Mouse (Mus musculus): ENCODE measurements at regions not wholly inside any gene's neighbourhood (a gene's known extent, or its start where the extent isn't known, plus 50 kb on each side); places are given as distances from the start of the nearest gene placed in this dataset.
A peak's percentile ranks its signal among the peaks of the same experiment; 100 is the strongest.

DNA sequence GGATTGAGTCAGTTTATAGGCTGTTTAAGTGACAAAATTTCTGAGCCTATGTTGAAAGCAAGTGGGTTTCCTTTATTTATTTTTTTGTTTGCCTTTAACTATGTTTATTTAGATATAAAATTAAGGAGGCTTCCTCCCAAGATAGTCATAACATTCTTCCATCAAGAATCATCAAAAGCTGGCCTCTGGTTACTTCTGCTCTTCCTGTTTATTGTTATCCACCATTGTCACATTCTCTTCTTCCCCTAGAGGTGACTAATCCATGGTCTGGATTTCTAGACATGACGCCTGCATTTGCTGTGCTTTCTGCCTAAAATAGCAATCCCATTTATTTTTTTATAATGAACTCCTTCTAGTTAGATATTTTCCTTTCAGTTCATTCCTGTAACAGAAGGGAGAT is 259.3 kb upstream of the Gm21798 start:
- Histone ChIP-seq H3K9me3 (ENCODE audit: low read length) (no peaks in the 10 kb centered on the region), H3K9ac (replicated peaks; ENCODE audit: low read length) (no peak overlapping the region), H3K4me1 (ENCODE audit: insufficient read depth, low read length) (no peaks in the 10 kb centered on the region), H3K27ac (no peak overlapping the region), H3K36me3 (ENCODE audit: insufficient read depth, low read length) (no peaks in the 10 kb centered on the region), H3K4me2 (ENCODE audit: low read depth, low read length) (no peak overlapping the region), H3K27me3 (ENCODE audit: insufficient read depth, low read length) (no peaks in the 10 kb centered on the region), H3K4me3 (ENCODE audit: low read length) (no peak overlapping the region)
- WGBS: 71% methylated on average over 1 of the region's 1 CpGs
- no peak for TF ChIP-seq CTCF (IDR thresholded peaks at IDR 0.05; ENCODE audit: low read depth)
- no peak for DNase-seq (ENCODE audit: low spot score)
- ATAC-seq: no peak

DNA sequence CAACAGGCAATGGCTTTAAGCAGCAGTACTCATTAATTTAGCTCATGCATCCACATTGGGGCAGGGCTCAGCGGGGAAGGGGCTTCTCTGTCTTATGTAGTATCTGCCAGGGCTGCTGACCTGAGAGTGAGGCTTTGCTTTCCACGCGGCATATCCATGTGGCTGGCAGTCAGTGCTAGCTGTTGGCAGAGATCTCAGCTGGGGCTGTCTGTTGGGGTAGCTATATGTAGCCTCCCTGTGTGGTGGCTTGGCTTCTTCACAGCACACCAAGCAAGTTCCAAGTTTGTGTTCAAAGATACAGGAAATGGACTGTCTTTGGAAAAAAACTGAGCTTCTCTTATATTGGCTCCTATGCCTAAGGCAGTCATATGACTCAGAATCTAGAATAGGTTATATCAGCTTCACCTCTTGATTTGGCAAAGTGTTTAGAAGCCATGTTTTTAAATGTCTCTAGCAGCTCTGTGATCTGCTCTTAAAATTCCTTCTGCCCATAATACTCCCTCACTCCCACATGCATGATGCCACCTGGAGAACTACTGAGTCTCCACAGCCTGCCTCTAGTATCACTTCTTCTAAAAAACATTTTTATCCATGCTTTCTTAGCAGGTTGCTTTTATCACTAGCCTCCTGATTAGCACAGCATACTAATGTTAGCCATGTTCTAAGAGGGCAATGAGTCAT is 254.9 kb upstream of the Gm21798 start:
- Histone ChIP-seq H3K9ac (replicated peaks; ENCODE audit: low read length) (no peak overlapping the region), H3K27ac (no peak overlapping the region), H3K4me3 (ENCODE audit: low read length) (no peak overlapping the region), H3K4me2 (ENCODE audit: low read depth, low read length) (no peak overlapping the region), H3K4me1 (ENCODE audit: insufficient read depth, low read length) (no peaks in the 10 kb centered on the region), H3K9me3 (ENCODE audit: low read length) (no peaks in the 10 kb centered on the region), H3K36me3 (ENCODE audit: insufficient read depth, low read length) (no peaks in the 10 kb centered on the region), H3K27me3 (ENCODE audit: insufficient read depth, low read length) (no peaks in the 10 kb centered on the region)
- 45% methylated on average over 3 of the region's 3 CpGs for WGBS
- TF ChIP-seq CTCF (IDR thresholded peaks at IDR 0.05; ENCODE audit: low read depth): no peak
- DNase-seq (ENCODE audit: low spot score) (peak; percentile 31), ATAC-seq (no peak)

DNA sequence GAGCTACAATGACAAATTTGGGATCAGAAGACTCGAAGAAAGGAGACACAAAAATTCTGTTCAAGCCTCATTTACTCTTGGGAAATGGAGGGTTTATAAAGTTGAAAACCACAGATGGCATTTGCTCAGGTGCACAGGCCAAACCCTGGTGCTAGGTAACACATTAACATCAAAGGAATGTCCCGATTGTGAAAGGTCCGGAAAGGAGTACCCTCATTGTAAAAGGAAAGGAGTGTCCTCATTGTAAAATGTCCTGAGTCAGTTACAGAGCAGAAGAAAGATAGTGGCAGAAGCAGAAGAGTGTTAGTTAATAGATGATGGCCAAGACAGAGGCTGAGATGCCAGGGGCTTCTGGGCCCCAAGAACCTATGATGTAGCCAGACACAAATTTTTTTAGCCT is 252.8 kb upstream of the Gm21798 start:
- WGBS: 84% methylated on average over 3 of the region's 3 CpGs
- no peak overlapping the region for H3K4me2 ChIP-seq (ENCODE audit: low read depth, low read length)
- TF ChIP-seq CTCF (IDR thresholded peaks at IDR 0.05; ENCODE audit: low read depth): no peak
- no peak overlapping the region for H3K4me3 ChIP-seq (ENCODE audit: low read length)
- no peak overlapping the region for H3K27ac ChIP-seq
- H3K9me3 ChIP-seq (ENCODE audit: low read length): no peaks in the 10 kb centered on the region
- no peaks in the 10 kb centered on the region for H3K36me3 ChIP-seq (ENCODE audit: insufficient read depth, low read length)
- H3K27me3 ChIP-seq (ENCODE audit: insufficient read depth, low read length): no peaks in the 10 kb centered on the region
- H3K9ac ChIP-seq (replicated peaks; ENCODE audit: low read length): no peak overlapping the region
- ATAC-seq (no peak), DNase-seq (ENCODE audit: low spot score) (no peak)
- H3K4me1 ChIP-seq (ENCODE audit: insufficient read depth, low read length): no peaks in the 10 kb centered on the region

DNA sequence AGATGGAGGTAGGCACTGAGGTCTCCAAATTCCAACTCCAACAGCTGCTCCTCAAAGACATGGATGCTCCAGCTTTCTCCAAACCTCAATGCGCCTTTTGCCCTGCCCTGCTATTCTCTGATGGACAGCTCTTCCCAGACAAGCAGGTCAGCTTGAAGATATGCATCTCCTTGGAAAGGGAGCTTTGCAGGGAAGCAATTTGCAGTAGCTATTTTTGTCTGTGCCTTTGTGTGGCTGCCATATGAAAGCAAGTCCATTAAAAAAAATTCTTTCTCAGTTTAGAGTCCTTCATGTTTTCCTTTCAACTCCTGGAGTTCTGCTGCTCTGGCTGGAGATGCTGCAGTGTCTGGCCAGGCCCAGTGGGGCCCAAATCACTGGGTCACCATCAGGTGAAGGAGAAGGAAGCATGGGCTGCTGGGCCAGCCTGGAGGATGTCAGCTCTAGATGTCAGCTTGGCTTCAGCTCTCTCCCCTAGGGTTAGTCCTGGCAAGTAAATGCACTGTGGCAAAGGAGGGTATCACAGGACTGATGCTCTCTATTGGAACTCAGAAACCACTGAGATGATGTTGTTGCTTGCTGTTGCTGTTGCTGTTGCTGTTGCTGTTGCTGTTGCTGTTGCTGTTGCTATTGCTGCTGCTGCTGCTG is 240.5 kb upstream of the Gm21798 start:
- TF ChIP-seq CTCF (IDR thresholded peaks at IDR 0.05; ENCODE audit: low read depth): no peak
- Histone ChIP-seq H3K4me3 (ENCODE audit: low read length) (no peak overlapping the region), H3K36me3 (ENCODE audit: insufficient read depth, low read length) (no peaks in the 10 kb centered on the region), H3K27ac (no peak overlapping the region), H3K4me2 (ENCODE audit: low read depth, low read length) (no peak overlapping the region), H3K9me3 (ENCODE audit: low read length) (no peaks in the 10 kb centered on the region), H3K9ac (replicated peaks; ENCODE audit: low read length) (no peak overlapping the region), H3K27me3 (ENCODE audit: insufficient read depth, low read length) (no peaks in the 10 kb centered on the region), H3K4me1 (ENCODE audit: insufficient read depth, low read length) (no peaks in the 10 kb centered on the region)
- no peak for DNase-seq (ENCODE audit: low spot score)
- WGBS: 86% methylated on average over 1 of the region's 1 CpGs
- ATAC-seq: no peak

DNA sequence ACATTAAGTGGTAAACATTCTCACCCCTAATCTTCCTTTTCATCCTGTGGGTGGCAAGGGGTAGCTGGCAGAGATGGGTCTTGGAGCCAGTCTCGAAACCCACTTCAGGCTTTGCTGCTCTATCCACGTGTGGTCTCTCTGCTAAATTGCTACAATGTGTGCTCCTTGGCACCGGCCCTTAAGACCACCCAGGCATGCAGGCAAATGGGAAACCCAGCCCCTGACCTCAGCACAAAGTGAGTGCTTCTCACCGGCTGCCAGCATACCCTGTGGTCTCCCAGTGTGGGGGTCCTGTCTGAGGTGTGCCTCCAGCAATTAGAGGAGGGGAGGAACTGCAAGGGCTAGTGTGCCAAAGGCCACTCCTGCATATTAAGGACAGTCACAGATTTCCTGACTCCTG is 238.5 kb upstream of the Gm21798 start:
- peak; percentile 54 for DNase-seq (ENCODE audit: low spot score)
- Histone ChIP-seq H3K27ac (no peak overlapping the region), H3K4me2 (ENCODE audit: low read depth, low read length) (no peak overlapping the region), H3K4me3 (ENCODE audit: low read length) (no peak overlapping the region), H3K27me3 (ENCODE audit: insufficient read depth, low read length) (no peaks in the 10 kb centered on the region), H3K36me3 (ENCODE audit: insufficient read depth, low read length) (no peaks in the 10 kb centered on the region), H3K9me3 (ENCODE audit: low read length) (no peaks in the 10 kb centered on the region), H3K4me1 (ENCODE audit: insufficient read depth, low read length) (no peaks in the 10 kb centered on the region), H3K9ac (replicated peaks; ENCODE audit: low read length) (no peak overlapping the region)
- WGBS: 24% methylated on average over 4 of the region's 4 CpGs
- no peak for TF ChIP-seq CTCF (IDR thresholded peaks at IDR 0.05; ENCODE audit: low read depth)
- peak; percentile 78 for ATAC-seq

DNA sequence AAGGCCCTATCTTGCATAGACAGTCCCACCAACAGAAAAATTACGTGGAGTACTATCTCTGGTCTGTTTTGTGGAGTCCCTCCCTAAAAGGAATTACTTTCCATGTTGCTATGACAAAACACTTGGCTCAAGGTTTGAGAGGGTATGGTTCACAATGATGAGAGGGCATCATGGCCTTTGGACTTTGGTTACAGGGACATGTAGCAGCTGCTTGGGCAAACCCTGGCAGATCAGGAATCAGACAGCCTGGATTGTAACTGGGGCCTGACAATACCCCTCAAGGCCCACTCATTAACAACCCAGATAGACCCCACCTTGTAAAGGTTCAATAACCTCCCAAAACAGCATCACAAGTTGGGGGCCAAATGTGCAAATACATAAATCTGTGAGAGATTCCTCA is 237.0 kb upstream of the Gm21798 start:
- 72% methylated on average over 1 of the region's 1 CpGs for WGBS
- no peak for DNase-seq (ENCODE audit: low spot score)

DNA sequence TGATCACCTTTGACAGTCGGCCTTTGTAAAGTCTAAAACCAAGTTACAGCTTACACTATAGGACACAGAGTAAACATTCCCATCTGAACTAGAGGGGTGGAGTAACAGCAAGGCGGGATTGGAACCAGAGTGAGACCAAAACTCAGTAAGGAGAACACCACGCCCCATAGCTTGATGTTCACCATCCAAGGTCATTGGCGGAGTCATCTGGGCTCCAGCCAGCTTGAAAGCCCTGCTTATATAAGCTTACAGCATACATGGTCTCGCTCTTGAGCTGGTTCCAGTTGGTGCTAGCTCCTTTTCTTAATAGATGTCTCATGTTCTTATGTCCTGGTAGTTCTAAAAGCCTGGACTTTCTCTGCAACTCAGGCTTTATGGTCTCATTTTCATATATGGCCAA is 236.4 kb upstream of the Gm21798 start:
- H3K4me1 ChIP-seq (ENCODE audit: insufficient read depth, low read length): no peaks in the 10 kb centered on the region
- no peak for DNase-seq (ENCODE audit: low spot score)
- no peaks in the 10 kb centered on the region for H3K36me3 ChIP-seq (ENCODE audit: insufficient read depth, low read length)
- no peak for ATAC-seq
- no peaks in the 10 kb centered on the region for H3K27me3 ChIP-seq (ENCODE audit: insufficient read depth, low read length)
- WGBS: 94% methylated on average over 5 of the region's 5 CpGs
- no peak for TF ChIP-seq CTCF (IDR thresholded peaks at IDR 0.05; ENCODE audit: low read depth)
- no peak overlapping the region for H3K4me3 ChIP-seq (ENCODE audit: low read length)
- H3K9ac ChIP-seq (replicated peaks; ENCODE audit: low read length): no peak overlapping the region
- H3K4me2 ChIP-seq (ENCODE audit: low read depth, low read length): no peak overlapping the region
- no peak overlapping the region for H3K27ac ChIP-seq
- no peaks in the 10 kb centered on the region for H3K9me3 ChIP-seq (ENCODE audit: low read length)

More for the DNA sequence above, 237.0 kb upstream of the Gm21798 start:
- Histone ChIP-seq H3K4me1 (ENCODE audit: insufficient read depth, low read length) (no peaks in the 10 kb centered on the region), H3K9me3 (ENCODE audit: low read length) (no peaks in the 10 kb centered on the region), H3K4me2 (ENCODE audit: low read depth, low read length) (no peak overlapping the region), H3K36me3 (ENCODE audit: insufficient read depth, low read length) (no peaks in the 10 kb centered on the region), H3K27ac (no peak overlapping the region), H3K27me3 (ENCODE audit: insufficient read depth, low read length) (no peaks in the 10 kb centered on the region), H3K4me3 (ENCODE audit: low read length) (no peak overlapping the region), H3K9ac (replicated peaks; ENCODE audit: low read length) (no peak overlapping the region)
- TF ChIP-seq CTCF (IDR thresholded peaks at IDR 0.05; ENCODE audit: low read depth): no peak
- no peak for ATAC-seq

All from hindbrain, postnatal 0 days (tissue).